Mouse (Mus musculus): ENCODE measurements around the gene Cldn14. TPM values are rescaled to one million over a fixed set of nuclear protein-coding genes. Genes with fewer than 3 reads are reported as not detected.

Cldn14 gene
- polyA plus RNA-seq, 1 experiment = 0.42 TPM

DNA sequence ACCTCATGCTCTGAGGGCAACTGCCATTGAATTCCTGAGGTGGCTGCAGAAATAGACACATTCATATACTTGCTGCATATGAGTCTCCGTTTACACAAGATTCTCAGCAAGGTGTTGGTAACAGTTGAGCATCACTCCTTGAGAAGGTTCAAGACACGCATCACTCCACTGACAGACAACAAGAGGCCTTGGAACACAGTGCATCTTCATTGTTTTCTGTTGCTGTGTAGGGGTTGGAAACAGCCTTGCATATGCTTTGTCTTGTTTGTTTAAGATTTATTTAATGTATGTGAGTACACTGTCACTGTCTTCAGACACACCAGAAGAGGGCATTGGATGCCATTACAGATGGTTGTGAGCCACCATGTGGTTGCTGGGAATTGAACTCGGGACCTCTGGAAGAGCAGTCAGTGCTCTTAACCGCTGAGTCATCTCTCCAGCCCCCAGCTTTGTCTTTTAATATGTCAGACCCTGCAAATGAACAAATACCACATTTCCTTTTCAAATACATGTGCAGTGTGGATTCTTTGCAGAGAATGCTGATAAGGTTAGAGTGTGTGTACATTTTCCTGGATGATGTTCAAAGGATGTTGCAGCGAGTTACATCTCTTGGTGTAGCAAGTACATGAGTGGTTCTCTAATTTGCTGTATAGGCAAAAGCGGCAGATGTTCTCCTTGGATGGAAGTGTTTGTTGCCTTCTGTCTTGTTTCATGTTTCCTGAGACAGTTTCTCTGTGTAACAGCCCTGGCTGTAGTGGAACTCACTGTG is 130.8 kb downstream of the Cldn14 start:
- H3K27ac ChIP-seq (ENCODE audit: insufficient read depth, low read length) = peak overlapping the region; percentile 82
- no peaks in the 10 kb centered on the region for H3K4me1 ChIP-seq (ENCODE audit: control insufficient read depth, insufficient read depth, low read length)
- no peak overlapping the region for H3K4me3 ChIP-seq (ENCODE audit: low read depth, low read length)
- no peak for TF ChIP-seq CTCF (IDR thresholded peaks at IDR 0.05; ENCODE audit: low read depth, low read length)
- no peak for TF ChIP-seq EP300 (IDR thresholded peaks at IDR 0.05; ENCODE audit: insufficient read depth, low read depth, low read length)
- peaks cover 32% of the 10 kb centered on the region for H3K36me3 ChIP-seq (ENCODE audit: control insufficient read depth, insufficient read depth, low read length, poor library complexity, severe bottlenecking)
- no peaks in the 10 kb centered on the region for H3K27me3 ChIP-seq (ENCODE audit: control insufficient read depth, insufficient read depth, low read length, poor library complexity, severe bottlenecking)
- no peak overlapping the region for H3K9ac ChIP-seq (ENCODE audit: low read depth, poor library complexity, severe bottlenecking)
- no peaks in the 10 kb centered on the region for H3K9me3 ChIP-seq (replicated peaks; ENCODE audit: control insufficient read depth, insufficient read depth, low read length, poor library complexity, severe bottlenecking)

DNA sequence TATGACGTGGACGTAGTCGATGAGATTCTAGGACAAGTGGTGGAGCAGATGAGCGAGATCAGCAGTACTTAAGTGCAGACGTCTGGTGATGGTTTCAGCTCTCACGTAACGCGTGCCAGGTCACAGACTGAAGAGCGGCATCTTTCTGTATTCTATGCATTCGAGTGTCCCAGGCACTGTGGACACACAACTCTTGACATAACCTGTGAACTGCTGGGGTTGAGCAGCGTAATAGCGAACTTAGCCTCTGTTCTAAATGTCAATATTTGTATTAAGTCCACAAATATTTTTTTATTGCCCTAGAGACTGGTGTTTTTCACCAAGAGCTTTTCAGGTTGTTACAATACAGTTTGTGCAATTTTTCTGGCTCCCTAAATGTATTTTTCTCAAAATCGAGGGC is 133.8 kb downstream of the Cldn14 start:
- Histone ChIP-seq H3K36me3 (ENCODE audit: control insufficient read depth, insufficient read depth, low read length, poor library complexity, severe bottlenecking) (peaks cover 60% of the 10 kb centered on the region), H3K27me3 (ENCODE audit: control insufficient read depth, insufficient read depth, low read length, poor library complexity, severe bottlenecking) (no peaks in the 10 kb centered on the region), H3K27ac (ENCODE audit: insufficient read depth, low read length) (no peak overlapping the region), H3K9me3 (replicated peaks; ENCODE audit: control insufficient read depth, insufficient read depth, low read length, poor library complexity, severe bottlenecking) (no peaks in the 10 kb centered on the region), H3K4me3 (ENCODE audit: low read depth, low read length) (no peak overlapping the region), H3K9ac (ENCODE audit: low read depth, poor library complexity, severe bottlenecking) (no peak overlapping the region), H3K4me1 (ENCODE audit: control insufficient read depth, insufficient read depth, low read length) (no peaks in the 10 kb centered on the region)
- TF ChIP-seq CTCF (IDR thresholded peaks at IDR 0.05; ENCODE audit: low read depth, low read length) = no peak
- no peak for TF ChIP-seq POLR2A (IDR thresholded peaks at IDR 0.05; ENCODE audit: insufficient read depth, low read length)
- no peak for TF ChIP-seq EP300 (IDR thresholded peaks at IDR 0.05; ENCODE audit: insufficient read depth, low read depth, low read length)

Other genes with a start within 250 kb of the Cldn14 start
- gene Morc3, start 176.7 kb downstream of the Cldn14 start, polyA plus RNA-seq (2011; ENCODE audit: insufficient read depth, insufficient read length, low read depth, missing spikeins) = 152 TPM in 2 replicates
- gene Chaf1b, start 124.9 kb downstream of the Cldn14 start, polyA plus RNA-seq (2011; ENCODE audit: insufficient read depth, insufficient read length, low read depth, missing spikeins) = 63.0 and 63.8 TPM in 2 replicates
- gene Sim2, start 76.1 kb upstream of the Cldn14 start, polyA plus RNA-seq (2011; ENCODE audit: insufficient read depth, insufficient read length, low read depth, missing spikeins) = not detected in 2 replicates

Data from ES-Bruce4 (cell line).